Mouse (Mus musculus) kidney, adult 2 months (tissue): ENCODE measurements at regions not wholly inside any gene's neighbourhood (a gene's known extent, or its start where the extent isn't known, plus 50 kb on each side); places are given as distances from the start of the nearest gene placed in this dataset.

ENCODE experiments used
- CTCF ChIP-seq: fragments of 200-500 bp; conservative IDR thresholded peaks from 2 replicates; pipeline ENCODE4 v1.5.1; 2011; ENCODE audit warnings: low read depth, mild to moderate bottlenecking, control low read depth, low read length, moderate library complexity, mixed read lengths; ENCODE audit not compliant: insufficient read depth, insufficient read length
- POLR2A ChIP-seq: fragments of 200-500 bp; IDR thresholded peaks from one replicate; pipeline ENCODE4 v1.6.1; 2011; ENCODE audit warnings: low read depth, low read length, control low read depth

- TF ChIP-seq CTCF (no peak), POLR2A (no peak)
Measured at GRCm38 (mm10) chr11:35024448-35024847, 96.6 kb upstream of the Slit3 start.
